Mouse (Mus musculus) adrenal gland, adult 18-20 months (tissue): ENCODE results near the gene Tnnc1. TPM values are rescaled to one million over a fixed set of nuclear protein-coding genes. Genes with fewer than 3 reads are reported as not detected.

Source experiments
- DNase-seq, 2 experiments: peaks; one replicate each; pipeline ENCODE4 v3.0.0; 2021 to 2022; ENCODE audit warnings: low spot score in 2 of 2
- long read RNA-seq, 2 experiments: library from polyadenylated mRNA; stranded (forward); transcript quantifications; one replicate each; pipeline ENCODE4 v2.0.0; 2021
- total RNA-seq, 2 experiments: library from RNA; stranded (reverse); gene quantifications; 1 replicate in 1 of 2; 2 replicates in 1 of 2; pipeline ENCODE4 v1.2.3; 2021

The Tnnc1 gene
- 1 to 10 TPM in 1 of 2 experiments, under 1 TPM in 1; 0.74 to 1.7 TPM for total RNA-seq
- long read RNA-seq, experiment 1 = 0 reads
- long read RNA-seq, experiment 2, partial matches to known transcripts = 0 of 4 reads
- long read RNA-seq, experiment 2, other reads (novel, unspliced or antisense) = 1 of 4 reads

DNA sequence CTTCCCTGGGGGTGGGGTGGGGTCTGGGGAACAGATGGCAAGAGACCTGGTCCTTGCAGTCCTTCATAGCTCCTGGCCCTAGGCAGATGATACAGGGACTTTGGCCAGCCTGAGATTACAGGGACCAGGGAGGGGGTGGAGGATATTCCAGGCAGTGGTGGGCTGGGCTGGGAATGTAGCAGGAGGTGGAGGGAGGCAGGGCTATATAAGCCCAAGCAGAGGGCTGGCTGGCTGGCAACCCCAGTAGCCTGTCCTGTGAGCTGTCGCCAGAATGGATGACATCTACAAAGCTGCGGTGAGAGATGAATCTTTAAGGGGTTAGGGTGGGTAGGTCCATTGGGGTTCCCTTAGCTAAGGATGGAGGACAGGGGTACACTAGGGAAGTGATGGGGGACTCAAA lies at the start of gene Tnnc1:
Gene Tnnc1 (plus strand): TSS at position 229 of the 400 bp plus-strand sequence.
- no peak for DNase-seq

DNA sequence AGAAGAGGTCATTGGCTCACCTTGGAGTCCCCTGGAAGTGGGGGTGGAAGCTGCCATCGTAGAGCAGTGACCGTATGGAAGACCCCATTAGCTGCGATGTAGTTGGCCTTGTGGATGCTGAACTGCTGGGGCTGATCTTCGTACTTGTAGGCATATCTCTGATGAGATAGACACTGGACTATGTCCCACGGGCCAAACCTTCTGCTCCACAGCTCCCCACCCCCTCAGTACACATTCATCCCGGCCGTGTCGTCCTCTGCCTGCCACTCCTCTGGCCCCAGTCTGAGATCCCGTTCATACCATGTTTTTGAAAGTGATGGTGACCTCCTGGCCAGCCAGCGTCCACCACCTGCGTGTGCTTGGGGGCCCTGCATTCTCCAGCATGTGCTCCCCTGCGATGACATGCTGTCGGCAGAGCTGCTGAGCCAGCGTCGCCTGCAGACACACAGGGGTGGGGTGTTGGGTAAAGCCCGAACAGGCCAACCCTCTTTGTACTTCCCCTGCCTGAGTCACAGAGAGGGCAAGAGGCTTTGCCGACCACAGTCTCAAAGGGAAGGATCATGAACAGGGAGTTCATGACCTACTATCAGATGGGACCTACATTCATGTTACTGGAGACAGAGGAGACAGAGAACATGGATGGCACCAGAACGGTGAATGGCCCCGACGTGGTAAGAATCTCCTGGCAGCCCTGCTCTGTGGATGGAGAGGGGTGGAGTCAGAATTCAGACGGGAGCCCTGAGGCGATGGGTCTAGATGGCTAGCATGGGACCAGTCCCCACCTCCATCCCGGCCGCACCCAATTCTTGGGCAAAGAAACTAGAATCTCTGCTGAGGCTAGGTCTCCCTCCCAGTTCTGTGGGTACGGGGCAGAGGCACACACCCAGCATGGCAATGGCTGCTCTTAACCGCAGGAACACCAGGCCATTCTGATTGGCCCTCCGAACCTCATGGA lies 47.6 kb upstream of the Tnnc1 start:
- DNase-seq = no peak

DNA sequence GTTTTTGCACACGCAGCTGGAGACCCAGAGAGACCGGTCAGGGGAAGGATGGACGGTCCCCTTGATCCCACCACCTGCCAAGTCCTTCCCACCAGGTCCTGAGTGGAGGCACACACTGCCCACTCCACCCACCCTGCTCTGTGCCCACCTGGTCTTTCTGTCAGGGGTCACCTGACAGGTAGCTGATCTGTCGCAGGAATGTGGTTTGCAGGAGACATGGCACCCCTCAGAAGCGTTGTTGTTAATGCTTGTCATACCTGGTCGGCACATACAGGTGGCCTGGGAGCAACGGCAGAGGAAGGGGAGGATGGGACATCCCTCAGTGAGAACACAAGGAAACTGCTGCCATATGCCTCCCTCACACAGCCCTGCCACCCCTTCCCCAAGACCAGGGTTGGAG lies 46.9 kb upstream of the Tnnc1 start:
- no peak for DNase-seq

DNA sequence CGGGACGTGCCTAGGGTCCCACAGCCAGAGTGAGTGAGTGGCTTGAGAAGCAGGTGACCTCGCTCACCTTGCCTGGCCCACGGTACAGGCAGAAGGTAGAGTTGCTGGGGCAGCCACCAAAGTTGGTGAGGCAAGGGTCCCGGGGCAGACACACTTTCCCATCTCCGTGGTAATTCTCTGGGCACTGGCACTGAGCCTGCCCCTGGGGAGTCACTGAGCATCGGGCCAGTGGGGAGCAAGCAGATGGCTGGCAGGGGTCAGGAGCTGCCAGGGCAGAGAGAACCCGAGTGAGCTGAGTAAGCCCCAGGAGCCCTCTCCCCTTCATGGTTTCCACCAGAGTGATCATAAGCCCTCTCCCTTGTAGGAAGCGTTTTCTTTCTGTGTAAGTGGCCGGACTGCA lies 46.5 kb upstream of the Tnnc1 start:
- DNase-seq = no peak

DNA sequence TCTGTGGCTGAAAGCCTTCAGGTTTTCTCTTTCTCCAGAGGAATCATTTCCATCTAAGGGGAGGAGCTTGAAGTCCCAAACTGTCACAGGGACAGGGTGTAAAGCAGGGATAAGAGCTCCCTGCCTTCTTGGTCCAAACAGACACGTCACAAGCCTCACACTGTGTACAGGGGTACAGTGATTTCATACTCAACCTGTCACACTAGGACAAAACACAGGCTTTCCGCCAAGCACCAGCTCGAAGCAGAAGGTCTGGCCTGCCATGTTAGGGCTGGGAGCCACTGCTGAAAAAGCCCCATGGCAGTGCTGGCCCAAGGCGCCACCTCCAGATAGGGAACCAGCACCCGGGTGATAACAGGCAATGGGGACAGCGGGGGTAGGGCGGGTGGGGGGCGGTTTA lies 44.0 kb upstream of the Tnnc1 start:
- DNase-seq = no peak

DNA sequence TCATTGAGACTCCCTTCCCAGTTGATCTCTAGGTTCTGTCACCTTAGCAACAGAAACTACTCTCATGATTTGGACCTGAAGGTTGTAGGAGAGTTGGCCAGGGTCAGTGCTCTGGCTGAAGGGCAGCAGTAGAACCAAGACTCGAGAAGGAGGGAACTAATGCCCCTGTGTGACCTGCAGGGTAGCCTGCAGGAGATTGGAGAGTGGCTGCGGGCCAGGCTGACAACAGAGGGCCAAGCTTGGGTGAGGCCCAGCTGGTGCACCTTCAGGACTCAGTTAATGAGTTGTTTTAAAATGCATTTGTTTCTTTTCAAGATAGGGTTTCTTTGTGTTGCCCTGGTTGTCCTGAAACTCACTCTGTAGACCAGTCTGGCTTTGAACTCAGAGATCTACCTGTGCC lies 43.1 kb upstream of the Tnnc1 start:
- no peak for DNase-seq

DNA sequence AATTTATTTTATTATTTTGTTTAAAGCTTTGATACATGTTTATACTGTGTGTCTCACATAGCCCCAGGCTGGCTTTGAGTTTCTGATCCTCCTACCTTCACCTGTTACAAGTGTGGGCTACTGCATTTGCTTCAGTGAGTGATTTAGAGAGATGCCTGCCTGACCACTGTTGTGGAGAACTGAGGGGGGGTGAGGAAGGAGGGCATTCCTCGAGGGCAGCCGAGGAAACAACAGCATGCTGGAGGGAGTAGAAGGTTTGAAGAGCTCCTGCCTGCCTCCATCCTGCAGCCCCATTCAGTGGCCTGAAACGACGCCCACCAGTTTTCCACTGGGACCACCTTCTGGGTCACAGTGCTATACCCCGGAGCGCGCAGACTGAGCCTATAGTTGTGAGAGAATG lies 42.7 kb upstream of the Tnnc1 start:
- no peak for DNase-seq

DNA sequence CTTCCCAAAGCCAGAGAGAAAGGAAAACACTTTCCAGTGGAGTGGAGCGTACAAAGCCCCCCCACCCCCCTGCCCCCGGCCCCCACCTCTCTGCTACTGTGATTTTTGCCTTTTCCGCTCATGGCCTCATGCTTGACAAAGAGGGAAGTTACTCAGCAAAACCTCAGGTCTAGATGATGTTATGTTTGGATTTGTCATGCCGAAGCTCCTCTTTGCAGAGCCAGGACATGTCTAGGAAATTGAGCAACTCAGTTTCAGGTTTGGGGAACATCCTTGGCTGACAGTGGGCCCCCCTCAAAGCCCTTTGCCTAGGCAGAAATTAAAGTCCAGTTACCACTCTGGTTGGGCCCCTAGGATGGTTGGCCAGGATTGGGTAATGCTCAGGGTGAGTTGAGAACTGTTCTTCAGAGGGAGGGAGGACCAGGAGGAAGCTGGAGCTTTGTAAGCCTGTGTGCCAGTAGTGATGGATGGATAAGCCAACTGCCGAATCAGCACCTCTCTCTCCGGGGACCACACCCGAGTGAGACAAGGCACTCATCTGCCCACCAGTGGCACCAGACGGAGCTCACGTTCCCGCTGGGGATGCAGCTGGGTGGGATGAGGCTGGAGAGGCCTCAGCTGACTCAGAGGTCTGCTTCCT lies 42.0 kb upstream of the Tnnc1 start:
- DNase-seq = no peak

DNA sequence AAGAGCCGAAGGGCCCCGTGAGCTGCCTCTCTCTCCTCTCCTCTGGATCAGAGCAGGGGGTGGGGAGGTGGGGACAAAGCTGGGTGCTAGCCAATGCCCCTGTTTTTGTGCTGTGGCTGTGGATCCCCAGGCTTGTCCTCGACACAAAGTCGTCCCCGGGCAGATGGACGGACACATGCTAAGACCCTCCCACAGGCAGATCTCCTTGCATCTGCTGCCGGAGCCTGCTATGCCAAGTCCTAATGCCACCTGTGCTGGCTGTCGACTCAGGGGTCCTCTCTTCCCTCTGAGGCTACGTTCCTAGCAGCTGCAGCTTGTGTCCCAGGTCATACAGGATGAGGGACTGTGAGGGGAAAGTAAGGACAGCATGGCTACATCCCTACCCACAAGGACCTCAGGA lies 41.3 kb upstream of the Tnnc1 start:
- DNase-seq = no peak

DNA sequence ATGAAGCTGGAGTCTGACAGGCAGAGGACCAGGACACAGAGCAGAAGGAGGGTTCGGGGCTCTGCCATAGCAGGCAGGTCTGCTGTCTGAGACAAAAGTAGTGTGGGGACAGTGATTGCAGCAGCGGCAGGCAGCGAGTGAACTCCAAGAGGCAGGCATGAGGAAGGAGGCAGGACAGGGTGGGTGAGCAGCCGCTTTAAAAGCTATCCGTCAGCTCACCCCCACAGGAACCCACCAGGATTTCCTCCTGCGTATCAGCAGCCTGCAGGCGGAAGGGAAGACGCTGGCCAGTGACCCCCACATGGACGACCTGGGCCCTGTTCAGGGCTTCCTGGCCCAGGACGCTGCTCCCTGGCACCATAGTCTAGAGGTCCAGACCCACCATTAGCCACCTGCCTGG lies 39.7 kb upstream of the Tnnc1 start, which contains the start of gene Stab1:
Gene Stab1 (minus strand): TSS at position 217 of the 400 bp plus-strand sequence.
- peak in 1 of 2 experiments; percentile 21 for DNase-seq

DNA sequence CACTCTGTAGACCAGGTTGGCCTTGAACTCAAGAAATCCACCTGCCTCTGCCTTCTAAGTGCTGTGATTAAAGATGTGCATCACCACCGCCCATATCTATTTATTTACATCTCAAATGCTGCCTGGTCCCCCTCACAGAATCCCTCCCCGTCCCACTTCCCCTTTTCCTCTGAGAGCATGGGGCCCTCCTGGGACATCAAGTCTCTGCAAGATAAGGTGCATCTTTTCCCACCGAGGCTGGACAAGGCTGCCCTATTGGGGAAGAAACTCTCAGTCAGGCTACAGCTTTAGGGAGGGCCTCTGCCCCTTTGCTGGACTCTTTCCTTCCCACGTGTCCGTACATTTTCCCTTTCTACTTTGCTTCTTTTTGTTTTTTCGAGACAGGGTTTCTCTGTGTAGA lies 38.6 kb upstream of the Tnnc1 start:
- DNase-seq = no peak

DNA sequence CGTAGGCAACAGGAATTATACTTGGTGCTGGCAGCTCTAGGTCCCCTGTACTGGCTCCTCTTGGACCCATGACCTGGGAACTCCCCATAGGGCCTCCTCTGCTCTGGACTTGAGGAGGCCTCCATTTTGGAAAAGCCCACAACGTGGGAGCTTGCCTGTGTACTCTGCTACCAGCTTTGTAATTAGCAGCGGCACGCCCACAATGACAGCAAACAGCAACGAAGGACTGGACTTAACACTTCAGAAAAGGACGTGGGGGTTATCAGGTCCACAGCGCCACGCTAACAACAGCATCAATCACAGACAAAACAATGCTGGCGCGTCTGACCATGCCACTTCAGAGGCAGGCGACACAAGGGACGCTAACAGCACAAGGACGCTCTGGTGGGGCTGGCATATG lies 37.1 kb upstream of the Tnnc1 start:
- no peak for DNase-seq

DNA sequence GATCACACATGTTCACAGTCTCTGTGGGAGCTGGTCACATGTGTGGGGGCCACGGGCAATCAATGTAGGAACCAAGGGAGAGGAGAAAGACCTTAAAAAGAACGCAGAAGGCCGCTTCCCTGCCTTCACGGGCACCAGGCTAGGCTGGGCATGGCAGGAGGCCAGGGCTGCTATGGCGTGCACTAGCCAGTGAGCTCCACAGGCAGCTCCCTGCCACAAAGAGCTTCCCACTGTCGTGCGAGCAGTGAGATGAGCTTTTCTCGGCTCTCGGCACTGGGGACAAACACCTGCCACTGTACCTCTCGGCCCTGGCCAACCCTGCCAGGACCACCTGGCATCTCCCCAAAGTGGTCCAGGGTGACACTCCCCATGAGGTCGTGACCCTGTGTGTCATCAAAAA lies 36.7 kb upstream of the Tnnc1 start:
- no peak for DNase-seq

DNA sequence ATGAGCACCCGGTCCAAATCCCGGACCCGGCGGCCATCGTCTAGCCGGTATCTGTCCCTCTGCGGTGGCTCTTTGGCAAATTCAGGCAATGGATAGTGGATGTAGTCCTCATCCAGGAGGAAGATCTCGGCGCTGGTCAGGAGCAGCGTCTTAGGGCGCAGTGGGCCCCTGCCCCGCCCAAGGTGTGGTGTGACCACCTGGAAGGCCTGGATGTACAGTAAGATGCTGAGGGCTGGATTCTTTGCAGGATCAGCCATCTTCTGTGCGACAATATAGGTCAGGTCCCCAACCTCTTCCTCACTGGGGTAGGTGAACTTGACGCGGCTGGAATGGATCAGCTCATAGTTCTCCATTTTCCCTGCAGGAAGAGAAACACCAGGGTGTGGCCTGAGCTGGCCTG lies 36.3 kb upstream of the Tnnc1 start:
- DNase-seq = no peak

DNA sequence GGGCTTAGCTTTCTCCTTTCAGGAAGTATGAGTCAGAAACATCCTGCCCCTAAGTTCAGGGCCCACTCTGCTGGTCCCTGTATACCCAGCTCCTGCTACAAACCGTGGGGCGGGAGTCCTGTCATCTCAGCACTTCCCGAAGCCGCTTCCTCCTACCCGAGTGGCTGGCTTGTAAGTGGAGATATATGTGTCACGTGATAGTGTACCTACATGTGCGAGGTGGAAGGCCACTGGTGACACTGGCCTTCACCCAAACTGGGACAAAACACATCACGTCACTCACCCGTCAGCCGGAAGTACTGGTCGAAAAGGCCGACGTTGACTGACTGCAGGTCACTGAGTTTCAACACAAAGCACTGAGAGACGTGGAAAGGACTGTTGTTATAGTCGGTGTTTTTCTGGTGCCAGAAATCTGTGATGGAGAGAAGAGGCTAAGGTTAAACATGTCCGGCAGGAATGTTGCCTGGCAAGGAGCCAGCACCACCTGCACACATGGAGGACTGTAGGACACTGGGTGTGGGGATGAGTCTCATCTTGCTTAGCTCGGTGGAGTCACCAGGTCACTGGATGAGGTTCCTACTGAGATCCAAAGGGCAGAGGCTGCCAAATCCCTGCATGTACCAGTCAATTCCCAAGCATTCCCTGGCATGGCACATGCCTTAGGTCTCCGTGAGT lies 35.2 kb upstream of the Tnnc1 start:
- peak in 1 of 2 experiments; percentile 28 for DNase-seq

DNA sequence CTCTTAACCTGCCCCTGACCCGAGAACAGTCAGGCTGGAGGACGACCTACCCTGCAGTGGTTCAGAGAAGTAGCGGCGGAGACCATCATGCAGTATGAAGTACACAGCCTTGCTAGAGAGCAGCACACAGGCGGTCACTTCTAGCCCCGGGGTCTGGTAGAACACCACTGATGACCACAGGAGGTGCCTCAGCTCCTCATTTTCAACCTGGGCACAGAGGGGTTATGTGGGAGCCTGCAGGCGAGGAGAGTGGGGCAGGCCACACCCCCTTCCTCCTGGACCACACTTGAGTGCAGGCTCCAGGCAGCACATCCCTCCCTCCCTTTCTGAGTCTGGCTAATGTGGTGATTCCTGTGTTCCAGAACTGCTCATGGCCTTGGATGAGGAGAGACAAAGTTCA lies 34.6 kb upstream of the Tnnc1 start:
- DNase-seq = no peak

DNA sequence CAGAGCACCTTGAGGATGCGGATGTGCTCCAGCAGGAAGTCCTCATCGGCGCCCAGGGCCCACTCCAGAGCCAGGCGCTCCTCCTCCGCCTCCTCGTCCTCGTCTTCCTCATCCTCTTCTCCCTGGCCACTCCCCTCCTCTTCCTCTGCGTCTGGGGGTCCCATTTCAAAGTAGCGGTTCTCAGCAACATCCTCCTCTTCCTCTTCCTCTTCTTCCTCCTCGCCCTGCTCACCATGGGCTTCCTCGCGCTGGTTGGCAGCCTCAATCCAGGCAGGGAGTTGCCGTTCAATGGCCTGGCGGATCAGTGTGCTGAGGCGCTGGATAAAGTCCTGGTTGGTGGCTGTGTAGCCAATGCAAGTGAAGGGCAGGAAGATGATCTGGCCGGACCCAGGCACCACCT lies 30.8 kb upstream of the Tnnc1 start:
- no peak for DNase-seq

DNA sequence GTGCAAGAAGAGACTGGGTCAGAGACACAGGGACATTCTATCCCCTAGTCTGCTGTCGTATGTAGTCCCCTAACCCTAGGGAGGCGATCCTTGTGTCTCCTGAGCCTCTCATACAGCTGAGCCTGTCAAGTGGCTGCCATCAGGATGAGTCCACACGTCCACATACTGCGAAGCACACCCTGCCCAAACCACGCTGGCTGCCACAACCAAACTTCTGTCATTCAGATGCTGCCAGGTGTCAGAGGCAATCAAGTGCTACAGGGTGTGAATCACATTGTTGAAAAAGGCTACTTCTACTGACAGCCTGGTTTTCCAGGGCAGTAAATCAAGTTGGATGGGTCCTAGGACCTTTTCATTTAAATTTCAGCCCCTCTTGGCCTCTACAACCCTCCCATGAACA lies 30.4 kb upstream of the Tnnc1 start:
- DNase-seq = no peak

DNA sequence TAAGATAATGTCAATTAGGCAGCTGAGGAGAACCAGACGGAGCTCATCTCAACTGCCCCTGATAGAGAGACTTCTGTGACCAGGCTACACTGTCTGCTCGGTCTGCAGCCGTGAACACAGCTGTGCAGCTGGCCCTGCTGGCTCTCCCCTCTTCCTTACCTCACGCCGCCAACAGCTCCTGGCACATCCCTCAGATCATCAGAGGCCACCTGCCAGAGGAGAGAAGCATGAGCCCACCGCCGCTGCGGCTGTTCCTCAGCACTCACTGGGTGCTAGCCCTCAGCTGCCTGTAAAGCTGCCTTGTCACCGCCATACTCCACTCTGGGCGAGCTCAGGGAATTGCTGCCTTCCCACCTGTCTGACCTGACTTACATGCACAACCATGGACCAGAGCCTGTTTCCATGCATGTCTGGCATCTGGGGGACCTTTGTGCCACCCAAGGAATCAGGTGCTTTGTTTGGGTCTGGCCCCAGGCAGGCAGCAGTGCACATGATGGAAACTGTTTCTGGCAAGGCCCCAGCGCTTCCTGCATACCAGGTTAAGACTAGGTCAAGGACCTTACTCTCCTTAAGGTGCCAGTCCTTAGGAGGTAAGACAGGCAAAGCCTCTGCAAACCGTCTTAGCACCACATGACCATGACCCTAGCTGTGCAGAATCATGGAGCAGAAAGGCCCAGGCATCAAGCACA lies 28.3 kb upstream of the Tnnc1 start:
- no peak for DNase-seq

DNA sequence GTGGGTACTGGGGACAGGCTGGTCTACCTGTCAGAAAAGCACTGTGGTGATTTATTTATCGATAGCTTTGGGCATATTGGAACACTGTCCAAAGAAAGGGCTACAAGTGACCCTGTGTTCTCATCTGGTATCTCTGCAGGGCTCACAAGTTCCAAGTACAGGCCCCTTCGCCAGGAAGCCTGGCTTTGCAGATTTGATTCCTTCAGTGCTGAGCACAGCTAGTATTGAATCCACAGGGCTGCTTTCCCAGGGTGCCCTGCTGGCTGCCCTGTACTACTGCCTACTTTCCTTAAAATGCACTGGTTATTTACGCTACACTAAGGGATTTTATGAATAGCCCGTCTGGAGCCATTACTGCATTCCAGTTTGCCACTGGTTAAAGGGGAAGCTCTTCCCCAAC lies 26.6 kb upstream of the Tnnc1 start:
- no peak for DNase-seq

DNA sequence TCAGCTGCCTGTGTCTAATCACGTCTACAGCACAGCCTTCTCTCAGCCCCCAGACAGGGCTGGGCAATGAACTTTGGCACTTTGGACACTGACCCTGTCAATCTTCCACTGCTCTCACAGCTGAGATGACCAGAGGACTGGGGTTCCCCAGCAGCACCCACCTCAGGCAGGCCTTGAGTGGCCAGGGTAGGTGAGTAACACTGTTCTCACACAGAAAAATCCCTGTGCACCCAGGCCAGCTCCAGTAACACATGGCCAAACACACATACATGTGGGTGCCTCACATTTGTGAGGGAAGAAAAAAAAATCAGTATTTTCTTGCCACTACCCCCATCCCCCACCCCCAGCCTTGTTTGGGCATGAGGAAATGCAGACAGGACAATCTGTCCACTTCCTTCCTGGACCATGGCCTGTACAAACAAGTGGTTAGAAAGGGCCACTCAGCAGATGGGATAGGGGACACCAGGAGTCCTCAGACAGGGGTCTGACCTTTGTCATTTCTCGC lies 25.3 kb upstream of the Tnnc1 start:
- no peak for DNase-seq
